Mouse (Mus musculus) retina, postnatal 1 day (tissue): ENCODE data around the gene Ror1.
A peak's percentile ranks its signal among the peaks of the same experiment; 100 is the strongest.

Source experiments
- DNase-seq: peaks from one replicate; pipeline ENCODE4 v3.0.0-alpha.2; 2012

The Ror1 gene

DNA sequence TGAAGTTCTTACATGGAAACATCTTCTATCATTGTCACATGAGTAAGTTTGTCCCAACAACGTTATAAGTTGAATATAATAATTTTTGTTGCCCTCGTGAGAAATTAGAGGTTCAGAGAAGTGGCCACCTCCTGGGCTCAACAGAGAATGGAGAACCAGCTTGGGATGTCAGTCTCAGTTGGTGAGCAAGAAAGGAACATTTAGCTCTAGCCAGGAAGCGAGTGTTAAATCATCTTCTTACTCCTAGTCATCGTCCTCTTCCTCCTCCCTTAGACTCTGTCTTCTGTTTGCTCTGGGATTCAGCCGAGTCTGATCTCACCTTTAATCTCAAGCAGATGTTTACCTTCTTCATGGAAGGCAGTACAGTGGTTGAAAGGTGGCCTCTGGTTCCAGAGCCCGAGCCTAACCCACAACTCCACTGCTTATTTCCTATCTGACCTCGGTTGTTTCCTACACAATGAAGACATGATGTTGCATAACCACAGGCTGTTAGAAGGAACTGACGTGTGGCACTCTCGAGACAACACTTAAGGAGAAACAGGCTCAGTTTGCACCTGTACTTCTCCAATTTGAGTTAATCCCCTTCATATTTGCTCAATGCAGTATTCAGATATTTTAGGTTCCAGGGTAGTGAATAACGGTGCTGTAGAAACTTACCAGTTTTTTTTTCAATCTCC, 175.6 kb downstream of the Ror1 start:
- no peak for DNase-seq

DNA sequence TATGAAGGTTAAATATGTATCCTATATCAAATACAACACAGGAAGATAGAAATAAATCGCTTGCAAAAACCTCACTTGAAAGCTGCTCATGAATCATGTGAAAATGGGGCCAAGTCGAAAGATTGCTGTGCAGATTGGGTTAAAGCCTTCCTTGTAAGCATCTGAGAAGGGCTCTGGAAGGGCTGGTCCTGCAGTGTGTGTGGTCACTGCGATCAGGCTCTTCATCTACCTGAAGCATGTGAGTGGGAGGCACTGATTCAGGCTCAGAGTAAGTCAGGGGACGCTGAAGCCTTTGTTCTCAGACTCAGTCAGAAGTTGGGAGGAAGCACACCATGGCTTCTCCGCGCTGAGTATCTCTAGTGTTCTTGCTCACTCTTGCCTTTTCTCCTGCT, 176.1 kb downstream of the Ror1 start:
- no peak for DNase-seq

GRCm38 (mm10) chr4:100273356-100273755, 177.8 kb downstream of the Ror1 start:
- DNase-seq, result no peak

- DNase-seq, result no peak
These were observed 178.4 kb downstream of the Ror1 start for GRCm38 (mm10) chr4:100273807-100274480.

- DNase-seq, result no peak
These were observed 180.9 kb downstream of the Ror1 start for GRCm38 (mm10) chr4:100276482-100276881.

GRCm38 (mm10) chr4:100276970-100277369, 181.4 kb downstream of the Ror1 start:
- DNase-seq, result no peak

- no peak for DNase-seq
These were observed 187.7 kb downstream of the Ror1 start for GRCm38 (mm10) chr4:100283171-100283880.

DNA sequence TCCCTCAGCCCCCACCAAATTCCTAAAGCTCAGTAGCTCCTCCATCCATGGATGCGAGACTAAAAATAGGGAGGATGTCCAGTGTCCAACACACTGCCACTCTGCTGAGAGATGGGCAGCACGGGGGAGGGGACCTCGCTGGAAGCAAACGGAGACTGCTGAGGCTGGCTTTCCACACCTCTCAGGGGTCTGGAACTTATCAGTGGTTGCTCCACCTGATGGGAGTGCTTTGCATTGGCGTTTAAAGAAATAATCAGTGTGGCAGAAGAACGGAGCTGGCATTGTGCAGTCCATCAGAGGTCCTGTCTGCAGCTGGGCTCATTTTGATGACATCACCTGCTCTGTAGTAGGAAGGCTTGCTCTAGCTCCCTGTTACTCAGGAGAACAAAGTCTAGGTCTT, 188.9 kb downstream of the Ror1 start:
- DNase-seq, result no peak

- no peak for DNase-seq
These were observed 190.5 kb downstream of the Ror1 start for GRCm38 (mm10) chr4:100286111-100286541.

GRCm38 (mm10) chr4:100286800-100287199, 191.2 kb downstream of the Ror1 start:
- no peak for DNase-seq

DNA sequence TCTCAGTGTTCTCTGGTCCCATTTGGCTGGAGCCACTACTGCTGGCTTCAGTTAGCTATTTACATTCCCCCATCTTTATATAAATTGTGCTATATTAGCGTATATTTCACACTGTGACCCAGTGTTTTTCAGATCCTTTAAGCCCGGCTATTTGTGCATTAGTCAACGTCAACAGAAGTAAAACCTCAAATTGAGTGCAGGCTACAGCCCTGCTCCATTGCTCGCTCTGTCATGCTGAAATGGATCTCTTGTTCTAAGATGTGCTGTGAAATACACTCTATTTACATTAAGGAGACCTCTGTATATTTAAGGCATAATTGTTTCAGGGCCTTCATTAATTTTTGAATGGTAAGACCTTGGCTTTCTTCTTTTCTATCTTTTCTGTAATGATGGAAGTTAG, 192.2 kb downstream of the Ror1 start:
- no peak for DNase-seq

DNA sequence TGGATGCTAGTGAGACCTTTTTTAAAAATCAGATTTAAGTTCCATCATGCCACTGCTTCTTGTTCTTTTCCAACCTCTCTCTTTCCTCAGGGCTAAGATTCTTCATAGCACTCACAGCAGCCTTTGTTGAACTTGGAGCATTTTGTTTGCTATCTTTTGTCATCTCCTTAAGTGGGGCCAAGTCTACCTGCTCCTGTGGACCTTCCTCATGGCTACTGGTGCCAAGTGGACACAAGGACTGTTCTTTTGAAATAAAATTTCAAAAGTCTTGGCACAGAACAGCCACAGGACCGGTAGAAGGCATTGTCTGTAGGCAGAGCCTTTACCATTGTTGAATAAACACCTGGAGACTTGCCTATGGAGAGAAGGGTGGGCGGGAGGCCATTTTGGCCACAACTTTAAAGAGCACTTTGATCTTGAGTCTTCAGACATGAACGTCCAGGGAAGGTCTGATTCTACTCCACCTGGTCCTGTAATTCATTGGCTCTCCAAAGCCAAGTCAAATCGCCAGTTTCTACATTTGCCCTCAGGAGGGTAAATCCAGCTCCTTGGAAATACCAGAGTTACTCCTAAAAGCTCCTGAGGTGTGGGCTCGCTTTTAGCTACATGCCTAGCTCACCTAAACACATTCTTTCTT, 195.5 kb downstream of the Ror1 start:
- no peak for DNase-seq

GRCm38 (mm10) chr4:100297678-100298077, 202.1 kb downstream of the Ror1 start:
- no peak for DNase-seq

GRCm38 (mm10) chr4:100298566-100298965, 203.0 kb downstream of the Ror1 start:
- DNase-seq, result no peak

DNA sequence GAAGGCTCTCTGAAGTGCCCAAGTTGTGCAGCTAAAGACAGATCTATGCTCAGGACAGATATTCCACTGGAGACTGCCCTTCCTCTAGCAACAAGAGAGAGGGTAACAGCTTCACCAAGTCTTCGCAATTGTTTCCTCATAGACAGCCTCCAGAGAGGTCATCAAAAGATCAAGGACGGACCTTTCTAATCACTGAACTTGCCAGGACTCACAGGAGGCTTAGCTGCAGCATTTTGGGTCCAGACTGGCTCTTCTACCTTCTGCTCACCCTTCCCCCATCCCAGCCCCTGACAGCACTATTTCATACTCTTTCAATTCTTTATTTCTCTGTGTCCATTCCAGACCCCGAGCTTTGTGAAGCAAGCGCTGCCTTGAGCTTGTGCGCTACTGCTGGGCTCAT, 204.6 kb downstream of the Ror1 start:
- DNase-seq, result no peak

DNA sequence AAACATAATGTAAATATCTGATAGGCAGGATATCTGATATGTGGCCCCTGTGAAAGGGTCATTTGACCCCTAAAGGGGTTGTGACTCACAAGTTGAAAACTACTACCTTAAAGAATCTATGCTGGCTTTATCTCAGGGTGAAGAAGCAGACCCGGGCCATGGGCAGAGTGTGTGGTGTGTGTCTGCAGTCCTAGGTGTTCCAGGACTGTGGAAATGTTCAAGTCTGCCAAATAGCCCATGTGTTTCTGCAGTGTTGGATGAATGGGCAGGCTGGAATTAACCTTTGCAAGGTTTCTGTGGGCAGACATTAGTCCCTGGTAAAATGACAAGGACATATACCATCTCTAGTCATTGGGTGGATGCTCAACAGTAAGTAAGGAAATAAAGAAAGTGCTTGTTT, 205.8 kb downstream of the Ror1 start:
- no peak for DNase-seq

- DNase-seq, result no peak
These were observed 211.8 kb downstream of the Ror1 start for GRCm38 (mm10) chr4:100307365-100307764.

DNA sequence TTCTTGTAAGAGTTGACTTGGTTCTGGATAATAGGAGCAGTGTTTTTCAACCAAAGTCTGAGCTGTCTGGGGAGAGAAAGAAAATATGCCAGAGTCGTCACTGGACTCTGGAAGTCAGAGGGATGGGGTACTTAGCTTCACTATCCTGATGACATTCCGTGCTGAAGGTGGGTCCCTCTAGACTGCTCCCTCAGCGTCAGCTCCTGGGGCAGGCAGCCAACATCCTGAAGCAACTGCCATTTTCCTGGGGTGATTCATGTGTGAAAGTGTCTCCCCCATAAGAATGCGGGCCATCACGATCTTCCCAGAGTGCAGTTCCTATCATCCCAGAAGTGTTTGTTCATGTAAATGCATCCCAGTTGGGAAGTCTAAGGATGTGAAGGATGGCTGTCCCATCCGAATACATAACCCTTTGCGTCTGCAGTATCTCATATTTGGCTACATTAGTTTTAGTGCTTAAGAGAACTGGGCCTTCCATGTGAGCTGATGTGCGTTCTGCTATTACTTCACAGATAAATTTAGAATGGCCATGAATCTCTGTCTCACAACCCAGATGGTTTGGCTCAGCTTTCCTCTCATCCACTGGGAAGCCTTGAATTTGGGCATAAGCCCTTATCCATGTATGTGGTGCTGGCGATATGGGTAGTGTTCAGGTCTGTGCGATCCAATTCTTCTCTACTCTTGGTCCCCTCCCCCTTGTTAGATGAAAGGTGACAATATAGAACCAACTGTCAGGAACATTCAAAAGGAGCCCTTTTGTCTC, 216.4 kb downstream of the Ror1 start:
- no peak for DNase-seq

- no peak for DNase-seq
These were observed 219.5 kb downstream of the Ror1 start for GRCm38 (mm10) chr4:100315066-100315465.

GRCm38 (mm10) chr4:100321758-100322157, 226.2 kb downstream of the Ror1 start:
- DNase-seq, result no peak

DNA sequence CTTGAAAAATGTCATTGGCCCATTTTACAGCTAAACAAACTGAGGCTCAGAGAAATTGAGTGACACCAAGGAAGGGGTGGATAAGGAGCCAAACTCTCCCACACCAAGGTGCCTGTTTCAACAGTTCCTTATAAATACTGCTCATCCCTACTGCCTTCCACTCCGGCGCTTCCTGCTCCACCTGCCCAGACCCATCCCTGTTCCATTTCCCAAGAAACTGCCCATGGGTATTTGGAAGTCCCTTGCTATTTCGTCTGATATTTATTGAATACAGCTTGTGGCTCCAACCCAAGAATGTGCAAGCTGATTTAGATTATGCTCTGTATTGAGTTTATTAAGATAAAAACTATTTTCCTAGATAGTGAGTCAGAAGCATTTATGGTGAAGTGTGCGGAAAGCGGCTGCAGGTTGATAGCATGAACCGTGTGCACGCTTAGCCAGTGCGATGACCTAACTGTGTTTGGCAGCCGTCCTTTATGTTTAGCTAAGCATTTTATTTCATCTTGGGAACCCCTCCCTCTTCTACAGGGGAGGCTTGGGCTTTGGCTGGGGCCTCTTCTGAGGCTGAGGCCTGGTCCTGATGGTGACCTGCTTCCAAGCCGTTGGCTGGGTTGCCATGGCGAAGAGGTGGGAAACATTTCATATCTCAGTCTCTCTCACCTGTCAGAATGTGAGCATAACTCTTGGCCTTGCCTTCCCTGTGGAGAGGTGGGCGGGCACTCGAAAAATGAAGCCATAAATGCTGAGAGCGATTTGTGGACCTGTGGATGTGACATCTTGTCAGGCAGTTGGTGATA, 229.3 kb downstream of the Ror1 start:
- peak; percentile 34 for DNase-seq
